Mouse (Mus musculus): ENCODE data around the gene Anapc16. TPM values are rescaled to one million over a fixed set of nuclear protein-coding genes. Genes with fewer than 3 reads are reported as not detected.
A peak's percentile ranks its signal among the peaks of the same experiment; 100 is the strongest.

Anapc16 gene
- polyA plus RNA-seq, 1 experiment, result 104 TPM

DNA sequence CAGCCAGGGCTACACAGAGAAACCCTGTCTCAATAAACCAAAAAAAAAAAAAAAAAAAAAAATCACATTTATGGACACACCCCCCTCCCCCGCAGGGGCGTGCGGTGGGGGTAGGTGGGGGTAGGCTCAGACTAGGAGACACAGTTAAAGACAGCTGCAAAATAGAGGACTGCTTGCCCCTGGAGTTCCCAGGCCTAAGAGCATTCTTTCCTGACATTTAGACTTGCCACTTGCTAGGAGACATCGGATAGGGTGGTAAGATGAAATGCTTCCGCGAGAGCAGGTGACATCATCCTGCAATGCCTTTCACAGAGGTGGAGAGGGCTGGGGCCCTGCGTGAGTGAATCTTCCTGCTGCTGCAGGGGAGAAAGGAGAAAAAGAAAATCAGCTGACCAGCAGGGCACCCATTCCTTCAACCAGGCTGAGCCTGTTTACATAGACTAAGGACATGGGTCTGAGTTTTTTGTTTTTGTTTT lies 49.3 kb downstream of the Anapc16 start:
- Histone ChIP-seq H3K36me3 (ENCODE audit: control insufficient read depth, insufficient read depth) (peaks cover 5% of the 10 kb centered on the region), H3K4me3 (ENCODE audit: insufficient read depth, poor library complexity, severe bottlenecking) (no peak overlapping the region), H3K79me3 (ENCODE audit: low read depth) (peaks cover 17% of the 10 kb centered on the region), H3K27me3 (ENCODE audit: control insufficient read depth, insufficient read depth, insufficient read length) (no peaks in the 10 kb centered on the region), H3ac (ENCODE audit: control insufficient read depth, insufficient read length, low read depth) (no peak overlapping the region), H3K79me2 (ENCODE audit: control insufficient read depth, insufficient read depth) (peaks cover 21% of the 10 kb centered on the region)
- TF ChIP-seq FOSL1 (IDR thresholded peaks at IDR 0.05; ENCODE audit: insufficient read depth, low read length, poor library complexity, severe bottlenecking) (no peak), MYOG (IDR thresholded peaks at IDR 0.05; ENCODE audit: control insufficient read depth, extremely low read depth, insufficient read length) (no peak), MAX (IDR thresholded peaks at IDR 0.05) (no peak), USF1 (IDR thresholded peaks at IDR 0.05; ENCODE audit: low read depth) (no peak), CTCF (IDR thresholded peaks at IDR 0.05; ENCODE audit: control insufficient read depth, insufficient read depth, insufficient read length) (no peak), CEBPB (IDR thresholded peaks at IDR 0.05; ENCODE audit: low read depth) (no peak), MYOD1 (IDR thresholded peaks at IDR 0.05; ENCODE audit: control insufficient read depth, insufficient read length, low read depth) (no peak)

DNA sequence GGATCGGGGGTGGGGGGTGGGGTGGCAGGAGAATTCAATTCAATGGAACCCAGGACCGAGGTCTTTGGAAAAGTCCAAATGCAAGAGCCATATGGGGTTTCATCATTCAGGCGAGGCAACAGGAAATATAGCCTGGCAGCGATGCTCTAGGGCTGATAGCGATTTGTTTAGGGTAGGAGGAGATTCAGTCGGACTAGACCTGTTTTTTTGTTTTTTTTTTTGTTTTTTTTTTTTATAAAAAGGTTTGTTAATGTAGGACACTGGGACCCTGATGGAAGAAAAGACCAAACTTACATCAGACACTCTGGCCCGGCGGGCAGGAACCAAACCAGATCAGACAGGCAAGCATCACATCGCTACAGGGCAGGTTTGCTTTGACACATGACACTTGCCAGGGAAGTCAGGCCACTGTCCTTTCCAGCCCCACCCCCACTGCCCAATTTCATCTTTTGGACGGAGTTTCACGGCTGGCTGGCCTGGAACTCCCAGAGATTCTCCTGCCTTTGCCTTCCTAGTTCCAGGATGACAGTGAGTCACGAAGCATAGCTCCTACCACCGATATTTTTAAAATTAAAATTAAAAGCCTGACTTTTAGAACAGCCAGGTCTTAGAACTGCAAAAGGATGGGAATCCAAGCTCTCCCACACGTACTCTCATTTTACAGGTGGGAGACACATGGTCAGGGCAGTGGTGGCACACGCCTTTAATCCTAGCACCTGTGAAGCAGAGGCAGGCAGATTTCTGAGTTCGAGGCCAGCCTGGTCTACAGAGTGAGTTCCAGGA lies 50.0 kb downstream of the Anapc16 start:
- TF ChIP-seq FOSL1 (IDR thresholded peaks at IDR 0.05; ENCODE audit: insufficient read depth, low read length, poor library complexity, severe bottlenecking) (no peak), USF1 (IDR thresholded peaks at IDR 0.05; ENCODE audit: low read depth) (no peak), MYOD1 (IDR thresholded peaks at IDR 0.05; ENCODE audit: control insufficient read depth, insufficient read length, low read depth) (no peak), MYOG (IDR thresholded peaks at IDR 0.05; ENCODE audit: control insufficient read depth, extremely low read depth, insufficient read length) (no peak), MAX (IDR thresholded peaks at IDR 0.05) (no peak), CTCF (IDR thresholded peaks at IDR 0.05; ENCODE audit: control insufficient read depth, insufficient read depth, insufficient read length) (no peak), CEBPB (IDR thresholded peaks at IDR 0.05; ENCODE audit: low read depth) (no peak)
- peaks cover 5% of the 10 kb centered on the region for H3K36me3 ChIP-seq (ENCODE audit: control insufficient read depth, insufficient read depth)
- H3K27me3 ChIP-seq (ENCODE audit: control insufficient read depth, insufficient read depth, insufficient read length), result no peaks in the 10 kb centered on the region
- peaks cover 17% of the 10 kb centered on the region for H3K79me3 ChIP-seq (ENCODE audit: low read depth)
- peak overlapping the region; percentile 28 for H3K4me3 ChIP-seq (ENCODE audit: insufficient read depth, poor library complexity, severe bottlenecking)
- no peak overlapping the region for H3ac ChIP-seq (ENCODE audit: control insufficient read depth, insufficient read length, low read depth)
- peaks cover 21% of the 10 kb centered on the region for H3K79me2 ChIP-seq (ENCODE audit: control insufficient read depth, insufficient read depth)

DNA sequence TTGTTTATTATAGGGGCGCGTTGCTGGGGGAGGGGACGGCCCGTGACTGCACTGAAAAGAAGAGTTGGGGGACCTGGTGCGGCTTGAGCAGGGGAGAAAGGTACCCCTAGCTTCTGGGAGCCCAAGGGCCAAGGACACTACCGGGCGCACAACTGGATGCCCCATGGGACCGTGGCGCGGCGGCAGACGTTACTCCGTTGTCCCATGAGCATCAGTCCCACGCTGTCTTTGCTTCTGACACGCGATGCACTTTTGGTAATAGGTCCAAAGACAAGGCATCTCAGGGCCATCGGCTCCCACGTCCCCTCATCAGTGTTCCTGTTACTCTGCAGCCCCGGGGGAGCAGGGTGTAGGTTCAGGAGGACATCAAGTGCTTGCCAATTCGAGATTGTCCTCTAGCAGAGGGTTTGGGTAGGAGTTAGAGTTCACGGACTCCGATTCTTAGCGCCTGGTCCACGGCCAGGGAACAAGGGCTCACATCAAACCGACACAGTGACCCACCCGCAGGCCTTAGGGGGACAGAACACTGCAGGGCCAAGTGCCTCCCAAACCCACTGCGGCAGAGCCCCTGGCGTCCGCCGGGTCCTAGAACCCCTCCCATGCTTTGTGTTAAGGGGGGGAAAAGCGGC lies 50.7 kb downstream of the Anapc16 start:
- Histone ChIP-seq H3K4me3 (ENCODE audit: insufficient read depth, poor library complexity, severe bottlenecking) (peak overlapping the region; percentile 28), H3K36me3 (ENCODE audit: control insufficient read depth, insufficient read depth) (peaks cover 5% of the 10 kb centered on the region), H3K27me3 (ENCODE audit: control insufficient read depth, insufficient read depth, insufficient read length) (no peaks in the 10 kb centered on the region), H3K79me2 (ENCODE audit: control insufficient read depth, insufficient read depth) (peaks cover 21% of the 10 kb centered on the region), H3K79me3 (ENCODE audit: low read depth) (peaks cover 17% of the 10 kb centered on the region), H3ac (ENCODE audit: control insufficient read depth, insufficient read length, low read depth) (peak overlapping the region; percentile 62)
- TF ChIP-seq CEBPB (IDR thresholded peaks at IDR 0.05; ENCODE audit: low read depth) (no peak), USF1 (IDR thresholded peaks at IDR 0.05; ENCODE audit: low read depth) (no peak), MAX (IDR thresholded peaks at IDR 0.05) (no peak), FOSL1 (IDR thresholded peaks at IDR 0.05; ENCODE audit: insufficient read depth, low read length, poor library complexity, severe bottlenecking) (no peak), MYOD1 (IDR thresholded peaks at IDR 0.05; ENCODE audit: control insufficient read depth, insufficient read length, low read depth) (no peak), CTCF (IDR thresholded peaks at IDR 0.05; ENCODE audit: control insufficient read depth, insufficient read depth, insufficient read length) (no peak), MYOG (IDR thresholded peaks at IDR 0.05; ENCODE audit: control insufficient read depth, extremely low read depth, insufficient read length) (no peak)

DNA sequence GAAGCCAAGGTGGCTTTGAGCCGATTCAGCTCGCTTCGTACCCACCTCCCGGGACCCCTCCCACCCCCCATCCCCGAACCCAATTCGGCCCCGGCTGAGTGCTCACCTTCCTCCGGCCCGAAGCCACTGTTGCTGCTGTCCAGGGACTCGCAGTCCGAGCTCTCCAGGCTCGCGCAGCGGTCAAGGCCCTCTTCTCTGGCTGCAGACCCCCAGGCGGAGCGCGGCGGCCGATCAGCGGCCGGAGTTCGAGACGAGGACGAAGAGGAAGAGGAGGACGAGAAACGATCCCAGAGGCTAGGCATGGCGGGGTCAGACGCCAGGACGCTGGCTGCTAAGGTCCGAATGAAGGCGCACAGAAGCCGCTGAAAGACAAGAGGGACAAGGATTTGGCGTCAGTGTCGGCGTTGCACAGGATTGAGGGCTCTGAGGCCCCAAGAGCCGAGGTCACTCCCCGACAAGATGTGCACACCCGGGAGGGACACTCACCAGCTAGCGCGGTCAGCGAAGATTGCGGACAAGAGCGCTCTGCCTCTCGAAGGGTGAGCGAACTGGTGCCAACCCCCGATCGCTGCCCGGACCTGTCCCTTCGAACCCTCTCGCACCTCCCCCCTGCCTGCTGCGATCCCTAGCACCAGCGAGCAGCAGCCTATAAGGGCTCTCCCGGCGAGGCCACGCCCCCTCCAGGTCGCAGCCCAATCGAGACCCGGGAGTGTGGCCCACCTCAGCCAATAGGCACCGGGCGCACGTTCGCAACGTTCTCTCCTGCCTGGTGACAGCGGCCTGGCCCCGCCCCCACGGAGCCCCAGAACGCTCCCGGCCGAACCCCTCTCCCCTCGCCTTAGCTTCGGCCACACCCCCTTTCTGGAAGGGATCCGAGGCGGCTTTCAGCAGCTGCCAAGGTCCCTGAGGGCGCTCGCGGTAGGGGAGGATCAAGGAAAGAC lies 51.5 kb downstream of the Anapc16 start, which contains the start of gene Ddit4:
TSS of gene Ddit4 (minus strand) at position 624 of the 941 bp plus-strand sequence.
- Histone ChIP-seq H3K4me3 (ENCODE audit: insufficient read depth, poor library complexity, severe bottlenecking) (peak within 1 kb of the TSS; percentile 93), H3K79me2 (ENCODE audit: control insufficient read depth, insufficient read depth) (peaks cover 21% of the 10 kb centered on the region), H3K27me3 (ENCODE audit: control insufficient read depth, insufficient read depth, insufficient read length) (no peaks in the 10 kb centered on the region), H3ac (ENCODE audit: control insufficient read depth, insufficient read length, low read depth) (peak within 1 kb of the TSS; percentile 84), H3K79me3 (ENCODE audit: low read depth) (peaks cover 17% of the 10 kb centered on the region), H3K36me3 (ENCODE audit: control insufficient read depth, insufficient read depth) (peaks cover 5% of the 10 kb centered on the region)
- TF ChIP-seq MAX (IDR thresholded peaks at IDR 0.05) (peak; percentile 48), FOSL1 (IDR thresholded peaks at IDR 0.05; ENCODE audit: insufficient read depth, low read length, poor library complexity, severe bottlenecking) (no peak), CTCF (IDR thresholded peaks at IDR 0.05; ENCODE audit: control insufficient read depth, insufficient read depth, insufficient read length) (no peak)

DNA sequence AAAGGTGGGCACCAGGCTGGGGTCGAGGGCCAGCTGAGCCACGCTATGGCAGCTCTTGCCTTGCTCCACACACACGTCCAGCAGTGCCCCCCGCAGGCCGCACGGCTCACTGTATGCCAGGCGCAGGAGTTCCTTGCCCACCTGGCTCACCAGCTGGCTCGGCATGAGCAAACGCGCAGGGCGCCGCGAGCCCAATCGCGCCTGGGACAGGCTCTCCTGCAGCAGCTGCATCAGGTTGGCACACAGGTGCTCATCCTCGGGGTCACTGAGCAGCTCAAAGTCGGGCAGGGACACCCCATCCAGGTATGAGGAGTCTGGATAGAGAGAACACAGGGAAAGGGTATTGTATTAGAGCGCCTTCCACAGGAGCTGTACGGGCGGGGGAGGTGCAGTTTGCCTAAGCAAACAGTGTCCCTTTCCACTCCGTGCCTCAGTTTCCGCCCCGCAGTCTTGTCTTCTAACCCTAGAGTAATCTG lies 52.2 kb downstream of the Anapc16 start:
- H3K79me2 ChIP-seq (ENCODE audit: control insufficient read depth, insufficient read depth), result peaks cover 21% of the 10 kb centered on the region
- H3K4me3 ChIP-seq (ENCODE audit: insufficient read depth, poor library complexity, severe bottlenecking), result peak overlapping the region; percentile 93
- TF ChIP-seq MYOD1 (IDR thresholded peaks at IDR 0.05; ENCODE audit: control insufficient read depth, insufficient read length, low read depth), result no peak
- TF ChIP-seq CTCF (IDR thresholded peaks at IDR 0.05; ENCODE audit: control insufficient read depth, insufficient read depth, insufficient read length), result peak; percentile 92
- peak; percentile 43 for TF ChIP-seq MAX (IDR thresholded peaks at IDR 0.05)
- TF ChIP-seq MYOG (IDR thresholded peaks at IDR 0.05; ENCODE audit: control insufficient read depth, extremely low read depth, insufficient read length), result no peak
- H3K27me3 ChIP-seq (ENCODE audit: control insufficient read depth, insufficient read depth, insufficient read length), result no peaks in the 10 kb centered on the region
- H3ac ChIP-seq (ENCODE audit: control insufficient read depth, insufficient read length, low read depth), result peak overlapping the region; percentile 84
- peaks cover 5% of the 10 kb centered on the region for H3K36me3 ChIP-seq (ENCODE audit: control insufficient read depth, insufficient read depth)
- H3K79me3 ChIP-seq (ENCODE audit: low read depth), result peaks cover 17% of the 10 kb centered on the region

Measured in C2C12 (cell line).